Mouse (Mus musculus) left cerebral cortex, adult 9 months (tissue): ENCODE measurements at regions not wholly inside any gene's neighbourhood (a gene's known extent, or its start where the extent isn't known, plus 50 kb on each side); places are given as distances from the start of the nearest gene placed in this dataset.

Source experiments
- DNase-seq, 2 experiments: peaks; one replicate each; pipeline ENCODE4 v3.0.0; 2022; ENCODE audit warnings: low spot score in 2 of 2

DNA sequence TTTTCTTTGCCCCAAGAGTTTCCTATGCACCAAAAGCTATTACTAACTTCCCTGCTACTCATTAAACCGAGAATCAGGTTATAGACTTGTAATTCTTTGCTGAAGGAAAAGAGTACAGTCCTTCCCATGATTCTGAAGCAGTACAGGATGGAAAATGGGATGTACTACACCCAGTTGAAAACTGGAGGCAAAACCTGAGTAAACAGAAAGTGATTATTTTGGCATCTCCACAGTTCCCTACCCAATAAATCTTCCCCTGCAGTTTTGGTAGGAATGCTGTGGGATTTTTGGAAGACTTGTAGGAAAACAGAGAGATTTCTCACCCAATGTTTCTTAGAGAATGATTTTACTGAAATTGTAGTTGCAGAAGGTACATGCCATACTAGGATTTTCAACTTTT, 268.5 kb downstream of the Dio2 start:
- no peak for DNase-seq

DNA sequence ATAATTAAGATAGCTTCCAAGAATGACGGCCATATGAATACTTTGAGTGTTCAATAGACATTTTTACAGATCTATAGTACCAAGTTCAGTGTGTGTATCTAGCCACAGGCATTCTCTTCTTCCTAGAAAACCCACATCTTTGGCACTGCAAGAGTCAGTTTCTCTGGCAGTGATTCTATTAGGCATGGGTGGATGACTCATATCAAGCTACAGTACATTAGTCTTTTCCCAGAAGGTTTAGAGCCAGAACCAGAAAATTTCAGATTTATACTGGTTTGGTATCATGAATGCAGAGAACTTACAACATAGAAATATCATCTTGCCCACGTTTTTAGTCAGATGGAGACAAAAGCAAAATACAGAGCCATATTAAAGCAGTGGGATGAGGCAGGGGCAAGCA, 278.1 kb downstream of the Dio2 start:
- peak in 1 of 2 experiments; percentile 6 for DNase-seq

DNA sequence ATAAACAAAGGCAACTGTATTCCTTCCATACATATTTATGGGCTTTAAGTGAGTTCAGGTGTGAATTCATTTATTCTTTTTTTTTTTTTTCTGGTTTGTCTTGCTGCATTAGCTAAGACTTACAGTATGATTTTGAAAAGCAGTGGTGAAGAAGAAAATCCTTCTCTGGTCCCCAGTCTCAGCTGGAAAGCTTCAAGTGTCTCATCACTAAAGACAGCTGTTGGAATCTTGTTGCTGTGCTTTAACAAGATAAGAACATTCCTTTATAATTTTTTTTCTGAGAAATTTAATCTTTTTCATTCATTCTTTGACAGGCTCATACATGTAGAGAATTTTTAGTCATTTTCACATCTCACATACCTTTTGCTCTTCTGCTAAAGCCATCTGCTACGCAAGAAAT, 297.6 kb downstream of the Dio2 start:
- DNase-seq: no peak

DNA sequence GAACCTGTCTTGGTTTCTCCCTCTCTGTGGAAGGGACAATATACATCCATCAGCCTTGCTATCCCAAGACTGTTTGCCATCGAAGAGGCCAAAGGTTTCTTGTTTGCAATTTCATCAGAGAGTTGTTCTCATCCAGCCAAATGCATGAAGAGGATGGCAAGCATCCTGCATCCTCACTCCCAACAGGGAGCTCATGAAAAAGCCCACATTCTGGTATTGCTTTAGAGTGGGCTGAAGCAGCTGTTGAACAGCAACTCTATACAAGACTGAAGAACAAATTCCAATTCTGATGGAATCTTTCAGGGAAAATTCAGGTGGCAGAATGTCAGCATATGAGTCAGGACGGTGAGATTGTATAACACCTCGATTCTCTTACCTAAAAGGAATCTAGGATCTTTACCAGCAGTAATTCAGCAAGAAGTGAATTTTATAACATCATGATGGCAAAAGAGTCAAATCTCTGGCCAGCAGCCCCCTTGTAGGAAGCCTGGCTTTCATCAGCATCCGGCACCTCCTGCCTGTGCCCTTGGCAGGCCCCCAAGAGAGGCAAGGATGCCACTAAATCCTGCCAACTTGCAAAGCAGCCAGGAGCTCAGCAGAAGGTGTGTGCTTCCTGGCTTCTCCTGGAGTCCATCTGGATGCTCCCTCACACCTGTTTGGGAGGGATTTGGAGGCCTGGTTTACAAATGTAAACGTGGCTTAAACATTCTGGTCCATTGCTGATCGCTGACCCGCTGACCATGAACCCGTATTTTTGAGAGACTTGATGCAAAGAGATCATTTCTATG, 312.8 kb downstream of the Dio2 start:
- DNase-seq: peak; percentile 2 to 44

DNA sequence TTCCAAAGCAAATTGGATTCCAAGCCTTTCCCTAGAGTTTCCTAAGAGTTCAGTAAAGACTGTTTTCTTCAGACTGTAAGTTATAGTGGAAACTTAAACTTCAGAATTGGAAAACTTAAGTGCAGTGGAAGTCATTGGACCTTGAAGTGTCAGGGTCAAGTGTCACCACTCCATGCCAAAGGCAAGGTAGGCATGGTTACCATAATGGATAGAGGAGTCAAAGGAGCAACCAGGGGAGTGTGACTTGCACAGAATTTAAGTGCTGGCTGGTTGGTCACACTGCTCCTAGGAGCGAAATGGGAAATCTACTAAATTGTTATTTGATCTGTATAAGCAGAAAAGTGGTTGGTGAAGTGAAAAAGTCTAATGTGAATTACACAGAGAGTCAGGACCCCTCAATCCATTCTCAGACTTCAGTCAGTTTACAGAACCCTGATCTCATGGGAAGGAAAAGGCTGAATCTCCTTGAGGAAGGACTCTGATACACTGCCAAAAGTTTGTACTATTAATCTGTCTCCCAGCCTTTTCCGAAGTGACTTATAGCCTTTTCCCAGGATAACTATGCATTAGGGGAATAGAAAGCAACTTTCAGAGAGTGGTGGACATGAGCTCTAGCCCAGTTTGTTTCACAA, 320.5 kb downstream of the Dio2 start:
- DNase-seq: no peak

DNA sequence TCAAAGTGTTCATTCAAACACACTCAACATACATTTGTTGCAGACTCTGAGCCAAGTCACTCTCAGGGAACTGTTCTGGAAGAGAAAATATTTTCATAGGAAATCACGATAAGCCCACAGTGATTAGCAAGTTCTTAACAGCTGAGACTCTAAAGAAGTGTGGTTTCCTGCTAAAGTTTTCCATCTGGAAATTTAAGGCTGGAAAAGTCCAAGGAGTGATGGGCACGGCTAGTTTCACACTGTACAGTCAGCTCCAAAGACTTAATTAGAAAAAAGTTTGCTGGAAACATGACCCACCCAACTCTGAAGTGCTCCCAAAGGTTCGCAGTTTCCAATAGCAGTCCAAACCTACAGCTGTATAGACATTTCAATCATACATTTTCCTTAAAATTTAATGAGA, 329.5 kb downstream of the Dio2 start:
- DNase-seq: no peak

DNA sequence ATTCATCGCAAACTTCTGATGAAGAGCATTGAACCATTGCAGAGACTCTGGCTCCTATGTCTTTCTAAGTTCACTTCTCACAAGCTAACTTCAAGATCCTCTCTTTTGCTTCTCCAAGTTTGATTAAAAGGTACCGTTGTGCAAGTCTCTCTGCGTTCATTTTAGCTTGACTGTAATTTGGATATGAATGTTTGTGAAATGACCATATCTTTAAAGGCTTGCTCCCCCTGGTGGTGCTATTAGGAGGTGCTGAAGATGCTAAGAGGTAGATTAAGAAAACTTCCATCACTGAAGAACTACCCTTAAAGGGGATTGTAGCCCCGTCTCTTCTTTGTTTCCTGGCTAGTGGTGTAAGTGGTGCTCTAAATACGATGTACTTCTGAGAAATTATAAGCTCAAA, 339.7 kb downstream of the Dio2 start:
- DNase-seq: peak in 1 of 2 experiments; percentile 30
